Mouse (Mus musculus): ENCODE results near the gene Ece1. TPM values are rescaled to one million over a fixed set of nuclear protein-coding genes. Genes with fewer than 3 reads are reported as not detected.

Gene Ece1
- polyA plus RNA-seq, 1 experiment from 2014 or later, result 32.6 TPM

GRCm38 (mm10) chr4:137870979-137871378, 8.9 kb downstream of the Ece1 start:
- Histone ChIP-seq H3K27me3 (no peaks in the 10 kb centered on the region), H3K9me3 (no peaks in the 10 kb centered on the region), H3K27ac (replicated peaks) (no peak overlapping the region), H3K9ac (no peak overlapping the region), H3K4me2 (no peak overlapping the region), H3K4me1 (replicated peaks) (peaks cover 56% of the 10 kb centered on the region), H3K36me3 (no peaks in the 10 kb centered on the region), H3K4me3 (no peak overlapping the region)
- no peak for ATAC-seq (ENCODE audit: low read depth)
- WGBS, result 72% methylated on average over 4 of the region's 4 CpGs

GRCm38 (mm10) chr4:137871431-137871830, 9.4 kb downstream of the Ece1 start:
- peaks cover 55% of the 10 kb centered on the region for H3K4me1 ChIP-seq (replicated peaks)
- no peaks in the 10 kb centered on the region for H3K36me3 ChIP-seq
- no peaks in the 10 kb centered on the region for H3K9me3 ChIP-seq
- no peaks in the 10 kb centered on the region for H3K27me3 ChIP-seq
- H3K9ac ChIP-seq, result no peak overlapping the region
- no peak for ATAC-seq (ENCODE audit: low read depth)
- 88% methylated on average over 8 of the region's 8 CpGs for WGBS
- H3K27ac ChIP-seq (replicated peaks), result no peak overlapping the region
- no peak overlapping the region for H3K4me2 ChIP-seq
- H3K4me3 ChIP-seq, result no peak overlapping the region

- Histone ChIP-seq H3K9ac (no peak overlapping the region), H3K27me3 (no peaks in the 10 kb centered on the region), H3K36me3 (no peaks in the 10 kb centered on the region), H3K9me3 (no peaks in the 10 kb centered on the region), H3K27ac (replicated peaks) (no peak overlapping the region), H3K4me1 (replicated peaks) (peaks cover 49% of the 10 kb centered on the region), H3K4me2 (no peak overlapping the region), H3K4me3 (no peak overlapping the region)
- WGBS, result 18% methylated on average over 7 of the region's 7 CpGs
- no peak for ATAC-seq (ENCODE audit: low read depth)
Observed at GRCm38 (mm10) chr4:137874337-137874736, 12.3 kb downstream of the Ece1 start.

GRCm38 (mm10) chr4:137874826-137875225, 12.8 kb downstream of the Ece1 start:
- peaks cover 44% of the 10 kb centered on the region for H3K4me1 ChIP-seq (replicated peaks)
- no peak for ATAC-seq (ENCODE audit: low read depth)
- H3K9me3 ChIP-seq, result no peaks in the 10 kb centered on the region
- no peaks in the 10 kb centered on the region for H3K27me3 ChIP-seq
- 0 out of 2 replicates have a peak overlapping the region, but pooled peaks have one; percentile 3 for H3K27ac ChIP-seq (replicated peaks)
- H3K9ac ChIP-seq, result no peak overlapping the region
- H3K4me3 ChIP-seq, result no peak overlapping the region
- no peaks in the 10 kb centered on the region for H3K36me3 ChIP-seq
- H3K4me2 ChIP-seq, result no peak overlapping the region
- WGBS, result 45% methylated on average over 4 of the region's 4 CpGs

- WGBS, result 67% methylated on average over 9 of the region's 9 CpGs
- Histone ChIP-seq H3K4me1 (replicated peaks) (peaks cover 39% of the 10 kb centered on the region), H3K27ac (replicated peaks) (0 out of 2 replicates have a peak overlapping the region, but pooled peaks have one; percentile 3), H3K9me3 (no peaks in the 10 kb centered on the region), H3K9ac (no peak overlapping the region), H3K36me3 (no peaks in the 10 kb centered on the region), H3K4me2 (no peak overlapping the region), H3K4me3 (no peak overlapping the region), H3K27me3 (no peaks in the 10 kb centered on the region)
- no peak for ATAC-seq (ENCODE audit: low read depth)
Observed at GRCm38 (mm10) chr4:137875466-137876092, 13.5 kb downstream of the Ece1 start.

GRCm38 (mm10) chr4:137876834-137877233, 14.8 kb downstream of the Ece1 start:
- Histone ChIP-seq H3K4me1 (replicated peaks) (peaks cover 39% of the 10 kb centered on the region), H3K4me3 (no peak overlapping the region), H3K9ac (no peak overlapping the region), H3K4me2 (no peak overlapping the region), H3K27ac (replicated peaks) (no peak overlapping the region), H3K36me3 (no peaks in the 10 kb centered on the region), H3K9me3 (no peaks in the 10 kb centered on the region), H3K27me3 (no peaks in the 10 kb centered on the region)
- 35% methylated on average over 6 of the region's 6 CpGs for WGBS
- no peak for ATAC-seq (ENCODE audit: low read depth)

GRCm38 (mm10) chr4:137877432-137877881, 15.4 kb downstream of the Ece1 start:
- Histone ChIP-seq H3K4me2 (no peak overlapping the region), H3K4me1 (replicated peaks) (peaks cover 41% of the 10 kb centered on the region), H3K36me3 (no peaks in the 10 kb centered on the region), H3K27ac (replicated peaks) (no peak overlapping the region), H3K27me3 (no peaks in the 10 kb centered on the region), H3K4me3 (no peak overlapping the region), H3K9me3 (no peaks in the 10 kb centered on the region), H3K9ac (no peak overlapping the region)
- WGBS, result 4% methylated on average over 4 of the region's 4 CpGs
- ATAC-seq (ENCODE audit: low read depth), result no peak

GRCm38 (mm10) chr4:137879383-137880156, 17.5 kb downstream of the Ece1 start:
- Histone ChIP-seq H3K9me3 (no peaks in the 10 kb centered on the region), H3K27ac (replicated peaks) (peak overlapping the region; percentile 15; the same call in 1 of the 2 replicates), H3K4me3 (no peak overlapping the region), H3K27me3 (no peaks in the 10 kb centered on the region), H3K4me2 (no peak overlapping the region), H3K36me3 (no peaks in the 10 kb centered on the region), H3K4me1 (replicated peaks) (peaks cover 50% of the 10 kb centered on the region), H3K9ac (no peak overlapping the region)
- WGBS, result 69% methylated on average over 8 of the region's 8 CpGs
- ATAC-seq (ENCODE audit: low read depth), result no peak

- no peaks in the 10 kb centered on the region for H3K9me3 ChIP-seq
- no peak overlapping the region for H3K4me3 ChIP-seq
- no peak for ATAC-seq (ENCODE audit: low read depth)
- H3K9ac ChIP-seq, result no peak overlapping the region
- WGBS, result 78% methylated on average over 8 of the region's 8 CpGs
- peaks cover 35% of the 10 kb centered on the region for H3K4me1 ChIP-seq (replicated peaks)
- no peak overlapping the region for H3K27ac ChIP-seq (replicated peaks)
- no peak overlapping the region for H3K4me2 ChIP-seq
- no peaks in the 10 kb centered on the region for H3K36me3 ChIP-seq
- no peaks in the 10 kb centered on the region for H3K27me3 ChIP-seq
Observed at GRCm38 (mm10) chr4:137881445-137881844, 19.4 kb downstream of the Ece1 start.

- Histone ChIP-seq H3K4me2 (no peak overlapping the region), H3K27me3 (no peaks in the 10 kb centered on the region), H3K27ac (replicated peaks) (0 out of 2 replicates have a peak overlapping the region, but pooled peaks have one; percentile 30), H3K9me3 (no peaks in the 10 kb centered on the region), H3K4me1 (replicated peaks) (peaks cover 29% of the 10 kb centered on the region), H3K4me3 (no peak overlapping the region), H3K9ac (no peak overlapping the region), H3K36me3 (no peaks in the 10 kb centered on the region)
- no peak for ATAC-seq (ENCODE audit: low read depth)
- WGBS, result 34% methylated on average over 9 of the region's 9 CpGs
Observed at GRCm38 (mm10) chr4:137882663-137883062, 20.6 kb downstream of the Ece1 start.

- Histone ChIP-seq H3K9ac (no peak overlapping the region; the same call in 1 of the 2 replicates), H3K27me3 (no peaks in the 10 kb centered on the region), H3K9me3 (no peaks in the 10 kb centered on the region), H3K27ac (replicated peaks) (0 out of 2 replicates have a peak overlapping the region, but pooled peaks have one; percentile 29), H3K4me2 (no peak overlapping the region), H3K4me3 (no peak overlapping the region), H3K36me3 (no peaks in the 10 kb centered on the region), H3K4me1 (replicated peaks) (peaks cover 31% of the 10 kb centered on the region)
- no peak for ATAC-seq (ENCODE audit: low read depth)
- WGBS, result 92% methylated on average over 8 of the region's 8 CpGs
Observed at GRCm38 (mm10) chr4:137883513-137884150, 21.6 kb downstream of the Ece1 start.

GRCm38 (mm10) chr4:137887337-137887992, 25.4 kb downstream of the Ece1 start:
- H3K36me3 ChIP-seq, result no peaks in the 10 kb centered on the region
- H3K27ac ChIP-seq (replicated peaks), result no peak overlapping the region
- H3K9ac ChIP-seq, result no peak overlapping the region
- peaks cover 58% of the 10 kb centered on the region for H3K4me1 ChIP-seq (replicated peaks)
- ATAC-seq (ENCODE audit: low read depth), result no peak
- H3K4me3 ChIP-seq, result no peak overlapping the region
- H3K27me3 ChIP-seq, result no peaks in the 10 kb centered on the region
- no peaks in the 10 kb centered on the region for H3K9me3 ChIP-seq
- 87% methylated on average over 10 of the region's 10 CpGs for WGBS
- no peak overlapping the region for H3K4me2 ChIP-seq

Measured in neural tube, embryonic 13.5 days (tissue).